Mouse (Mus musculus) lung, adult 2 months (tissue): Measurements from ENCODE around the gene Gpc2.

Experiments used
- CTCF ChIP-seq: fragments of 200-500 bp; IDR thresholded peaks from 2 replicates; pipeline ENCODE4 v1.5.1; 2011; ENCODE audit warnings: mild to moderate bottlenecking, low read length, control low read depth; ENCODE audit not compliant: insufficient read depth
- POLR2A ChIP-seq: fragments of 200-500 bp; IDR thresholded peaks from 2 replicates; pipeline ENCODE4 v1.6.1; 2011; ENCODE audit warnings: low read depth, mild to moderate bottlenecking, control low read depth, low read length, borderline replicate concordance; ENCODE audit errors: extremely low read depth

DNA sequence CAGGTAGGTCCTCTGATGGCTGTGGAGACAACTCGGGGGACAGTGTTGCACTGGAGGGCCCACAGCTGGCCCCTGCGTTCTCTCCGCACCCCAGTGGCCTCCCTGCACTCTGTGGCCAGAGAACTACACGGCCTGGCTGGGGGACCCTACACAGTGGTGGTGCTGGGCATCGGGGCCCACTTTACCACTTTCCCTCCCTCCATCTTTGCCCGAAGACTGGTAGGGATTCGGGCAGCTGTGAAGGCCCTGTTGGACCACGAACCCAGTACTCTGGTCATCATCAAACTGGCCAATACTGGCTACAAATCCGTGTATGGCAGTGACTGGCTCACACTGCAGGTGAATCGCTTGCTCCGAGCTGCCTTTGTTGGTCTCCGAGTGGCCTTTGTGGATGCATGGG is 28.7 kb downstream of the Gpc2 start:
- TF ChIP-seq POLR2A (no peak), CTCF (no peak)
